ENCODE assay signal across 14 mouse cellular contexts in the genomic region with DNA sequence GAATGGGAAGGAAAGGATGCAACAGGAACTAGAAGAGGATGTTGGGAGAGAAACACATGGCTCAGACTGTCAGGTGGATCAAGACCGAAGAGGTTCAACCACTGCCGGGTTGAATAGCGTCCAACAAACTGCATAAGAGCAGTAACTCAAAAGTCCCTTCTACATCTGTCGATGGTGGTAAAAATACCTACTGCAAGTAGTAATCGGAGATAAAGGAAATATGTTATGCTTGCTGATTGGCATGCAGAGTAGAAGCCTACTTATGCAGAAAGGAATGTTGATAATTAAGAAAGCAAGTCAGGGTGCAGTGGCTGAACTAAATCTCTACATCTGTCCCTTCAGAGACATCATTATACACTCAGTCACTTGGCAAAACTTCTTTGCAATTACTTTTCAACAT.
"Had no signal": no experiment of that assay in that cellular context is flagged by ENCODE, and none has a peak within 500 bp of the region (broad histone marks: within the 10 kb centered on the region; RNA-seq: fewer than 3 reads in every experiment).

No protein-coding gene starts in this region.

- H3K27ac ChIP-seq: kidney, postnatal 0 days; left cerebral cortex, adult 2 months; liver, embryonic 13.5 days; stomach, postnatal 0 days had no signal

- H3K4me1 ChIP-seq: liver, embryonic 13.5 days had no signal

- DNase-seq: kidney, postnatal 25 days; layer of hippocampus, postnatal 36 days; liver, embryonic 13.5 days; lung, adult 2 months; lung, postnatal 14 days; lung, postnatal 4 days; midbrain, embryonic 14.5 days; thymus, adult 2 months; thymus, postnatal 14 days; thymus, postnatal 4 days had no signal

- H3K27me3 ChIP-seq: liver, embryonic 13.5 days had no signal

- H3K4me2 ChIP-seq: liver, embryonic 13.5 days; midbrain, embryonic 11.5 days had no signal

- H3K36me3 ChIP-seq: liver, embryonic 13.5 days had no signal

- H3K9me3 ChIP-seq: liver, embryonic 13.5 days had no signal

- H3K9ac ChIP-seq: liver, embryonic 13.5 days had no signal

- H3K4me3 ChIP-seq: left cerebral cortex, adult 2 months; liver, embryonic 13.5 days had no signal
